Mouse (Mus musculus) megakaryocyte progenitor cell, adult 5-6 weeks (primary cell): ENCODE results near the gene Sema5a. TPM values are rescaled to one million over a fixed set of nuclear protein-coding genes. Genes with fewer than 3 reads are reported as not detected.

Experiments used
- ATAC-seq: replicated peaks from 2 replicates; pipeline ENCODE4 v1.8.0; 2016; ENCODE audit warnings: mild to moderate bottlenecking, moderate TSS enrichment, inconsistent platforms; ENCODE audit not compliant: poor library complexity
- total RNA-seq, 2 experiments: library from RNA; stranded (forward) in 1 of 2; stranded (reverse) in 1 of 2; fragments of 157-497, 149-512 nt in 1 of 2; fragments of 200-1000 nt in 1 of 2; gene quantifications; 2 replicates each; pipeline versions ENCODE4 v1.2.3 to v1.2.4; 2015 to 2017

The Sema5a gene
- total RNA-seq, 2 experiments from 2014 or later: not detected

- no peak for ATAC-seq
These were observed 287.9 kb downstream of the Sema5a start for GRCm38 (mm10) chr15:32532539-32532938.

- no peak for ATAC-seq
These were observed 289.0 kb downstream of the Sema5a start for GRCm38 (mm10) chr15:32533541-32534080.

DNA sequence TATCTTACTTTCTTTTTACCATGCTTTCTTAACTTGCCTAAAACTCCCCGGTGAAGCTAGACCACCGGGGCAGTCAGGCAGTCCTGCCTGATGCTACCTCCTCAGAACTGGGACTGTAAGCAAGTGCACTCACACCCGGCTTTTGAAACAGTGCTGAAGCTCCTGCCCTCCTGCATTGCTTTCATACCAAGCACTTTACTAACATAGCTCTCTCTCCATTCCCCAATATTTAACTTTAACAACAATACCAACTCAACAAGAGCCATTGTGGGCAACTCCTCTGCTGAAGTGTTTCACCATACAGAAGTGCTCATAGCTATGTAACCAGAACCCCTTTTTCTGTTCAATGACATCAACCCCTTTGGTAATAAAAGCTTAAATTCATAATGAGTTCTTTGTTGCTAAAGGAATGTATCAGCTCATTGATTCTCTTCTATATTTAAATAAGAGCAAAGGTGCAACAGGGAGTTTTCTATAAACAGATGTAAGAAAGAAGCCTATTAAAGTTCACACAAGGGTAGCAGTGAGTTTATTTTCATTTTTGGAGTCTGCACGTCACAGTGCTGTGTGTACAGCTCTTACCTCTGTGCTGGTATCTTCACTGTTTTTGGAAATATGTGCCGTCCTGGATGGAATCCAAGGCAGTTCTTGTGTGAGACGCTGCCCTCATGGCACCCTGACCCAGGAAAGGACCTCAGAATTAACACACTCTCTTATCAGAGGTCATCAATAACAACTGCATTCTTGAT lies 292.3 kb downstream of the Sema5a start:
- ATAC-seq: no peak

- no peak for ATAC-seq
These were observed 292.8 kb downstream of the Sema5a start for GRCm38 (mm10) chr15:32537504-32537792.

GRCm38 (mm10) chr15:32538092-32538491 lies 293.5 kb downstream of the Sema5a start:
- no peak for ATAC-seq

- ATAC-seq: no peak
These were observed 298.1 kb downstream of the Sema5a start for GRCm38 (mm10) chr15:32542746-32543145.

DNA sequence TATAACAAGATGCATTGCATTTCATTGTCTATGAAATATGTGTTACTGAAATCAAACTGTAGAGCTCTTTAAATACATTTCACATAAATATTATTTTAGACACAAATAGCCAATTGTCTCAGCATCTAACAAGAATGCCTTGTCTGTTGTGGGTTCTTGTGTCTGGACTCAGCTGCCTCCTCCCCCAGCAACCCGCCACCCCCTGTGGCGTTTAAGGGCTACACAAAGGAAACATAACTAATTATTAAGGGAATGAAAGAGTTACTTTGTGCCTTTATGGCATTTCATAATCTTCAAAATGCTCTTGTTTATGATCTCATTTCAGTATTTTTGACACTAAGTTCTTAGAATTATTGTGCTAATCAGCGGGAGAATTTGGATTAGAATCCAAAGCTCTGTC lies 298.6 kb downstream of the Sema5a start:
- no peak for ATAC-seq

DNA sequence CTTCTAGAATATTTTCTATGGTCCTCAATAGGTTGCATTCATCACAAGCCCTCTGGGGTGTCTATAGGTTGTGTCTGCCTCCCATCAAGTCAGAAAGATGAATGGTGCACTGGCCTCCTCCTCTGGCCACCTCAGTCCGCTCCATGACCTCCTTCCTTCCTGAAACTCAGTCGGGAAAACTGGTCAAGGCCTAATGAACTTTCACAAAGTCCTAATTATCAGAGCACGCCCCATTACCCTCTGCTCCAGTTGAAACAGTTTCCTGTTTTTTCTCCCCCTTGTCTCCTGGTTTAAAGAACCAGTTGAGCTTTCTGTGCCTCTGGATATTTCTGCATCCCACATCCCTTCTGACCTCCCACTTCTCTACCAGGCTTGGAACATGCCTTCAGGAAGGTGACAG lies 300.8 kb downstream of the Sema5a start:
- ATAC-seq: no peak

DNA sequence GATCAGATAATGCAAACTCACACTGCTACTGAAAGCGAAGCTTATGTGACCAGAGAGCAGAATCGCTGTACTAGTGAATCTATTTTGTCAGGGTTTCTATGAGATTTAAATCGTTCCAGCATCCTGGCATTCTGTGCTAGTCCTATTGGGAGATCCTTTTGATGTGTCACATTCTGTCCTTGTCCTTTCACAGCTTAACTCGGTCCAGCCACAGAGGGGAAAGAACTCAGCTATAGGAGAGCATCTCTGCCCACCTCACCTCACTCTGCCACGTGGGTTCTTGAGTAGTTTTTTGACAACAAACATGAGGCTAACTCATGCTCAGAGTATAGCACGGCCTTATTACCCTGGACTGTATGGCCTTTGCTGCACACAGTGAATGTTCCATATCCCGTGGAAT lies 302.1 kb downstream of the Sema5a start:
- ATAC-seq: no peak

DNA sequence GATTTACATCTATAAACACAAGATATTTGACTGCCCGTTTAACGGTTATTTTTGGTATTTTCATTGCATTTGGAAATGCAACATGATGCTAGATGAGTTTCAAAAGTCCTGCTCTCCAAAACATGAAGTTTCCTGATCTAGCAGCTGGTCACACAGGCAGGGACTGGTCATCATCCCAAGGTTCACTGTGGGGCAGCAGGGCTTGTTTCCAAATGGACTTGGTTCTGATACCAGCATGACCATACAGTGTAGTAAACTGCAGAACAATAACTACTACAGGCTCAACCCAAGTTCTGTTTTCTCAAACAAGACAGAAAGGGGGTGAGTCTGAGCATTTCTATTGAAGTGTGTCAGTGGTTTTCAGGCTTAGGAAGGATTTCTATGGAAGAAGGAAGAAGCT lies 314.3 kb downstream of the Sema5a start:
- no peak for ATAC-seq

- ATAC-seq: no peak
These were observed 318.0 kb downstream of the Sema5a start for GRCm38 (mm10) chr15:32562600-32562999.

DNA sequence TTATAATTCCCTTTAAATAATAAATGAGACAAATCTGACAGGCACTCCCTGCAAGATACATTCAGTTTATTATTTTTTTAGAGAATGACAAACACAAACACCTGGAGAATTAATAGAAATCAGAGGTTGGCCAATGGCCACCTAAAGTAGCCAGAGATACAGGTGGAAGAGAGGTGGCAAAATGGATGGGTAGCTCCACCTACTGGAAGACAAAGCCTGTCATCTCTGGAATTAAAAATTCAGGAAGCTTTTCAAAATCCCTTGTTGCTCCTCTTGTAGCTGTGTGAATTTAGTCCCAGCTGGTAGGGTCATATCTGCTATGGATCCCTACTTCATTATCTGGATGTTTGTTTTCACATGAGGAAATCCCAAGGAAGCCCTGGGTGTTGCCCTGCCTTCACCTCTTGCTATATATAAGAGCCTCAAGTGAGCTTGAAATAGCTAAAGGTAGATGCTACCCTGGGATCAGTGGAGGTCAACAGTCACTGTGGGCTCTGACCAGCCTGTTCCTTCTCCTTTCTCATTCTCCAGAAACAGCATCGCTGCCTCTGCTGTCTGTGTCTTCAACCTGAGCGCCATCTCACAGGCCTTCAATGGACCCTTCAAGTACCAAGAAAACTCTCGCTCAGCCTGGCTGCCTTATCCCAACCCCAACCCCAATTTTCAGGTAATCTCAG lies 323.7 kb downstream of the Sema5a start:
- ATAC-seq: no peak

DNA sequence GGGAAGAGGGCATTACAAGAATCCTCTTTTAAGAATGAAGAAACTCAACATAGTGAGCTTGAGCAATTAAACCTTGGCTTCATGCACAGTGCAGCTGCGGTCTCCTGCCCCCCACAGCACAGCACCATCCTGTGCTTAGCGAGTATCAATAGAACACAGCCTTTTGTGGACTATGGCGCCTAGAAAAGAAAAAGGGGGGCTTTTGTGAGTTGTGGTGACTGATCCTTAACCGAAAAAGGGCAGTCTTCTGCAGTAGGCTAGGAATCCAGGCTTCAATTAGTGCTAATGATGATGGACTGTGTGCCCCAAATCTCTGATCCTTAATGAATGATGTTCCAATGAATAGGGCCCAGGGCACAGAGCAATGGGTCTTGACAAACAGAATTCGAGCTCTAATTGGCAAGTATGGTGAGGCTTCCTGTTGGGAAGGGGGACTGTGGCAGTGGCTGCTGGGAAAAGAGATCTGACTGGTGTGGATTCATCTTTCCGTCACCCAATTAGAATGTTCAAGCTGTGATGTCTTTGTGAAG lies 324.3 kb downstream of the Sema5a start:
- no peak for ATAC-seq

GRCm38 (mm10) chr15:32574327-32574726 lies 329.7 kb downstream of the Sema5a start:
- ATAC-seq: no peak

GRCm38 (mm10) chr15:32575212-32575611 lies 330.6 kb downstream of the Sema5a start:
- ATAC-seq: no peak

DNA sequence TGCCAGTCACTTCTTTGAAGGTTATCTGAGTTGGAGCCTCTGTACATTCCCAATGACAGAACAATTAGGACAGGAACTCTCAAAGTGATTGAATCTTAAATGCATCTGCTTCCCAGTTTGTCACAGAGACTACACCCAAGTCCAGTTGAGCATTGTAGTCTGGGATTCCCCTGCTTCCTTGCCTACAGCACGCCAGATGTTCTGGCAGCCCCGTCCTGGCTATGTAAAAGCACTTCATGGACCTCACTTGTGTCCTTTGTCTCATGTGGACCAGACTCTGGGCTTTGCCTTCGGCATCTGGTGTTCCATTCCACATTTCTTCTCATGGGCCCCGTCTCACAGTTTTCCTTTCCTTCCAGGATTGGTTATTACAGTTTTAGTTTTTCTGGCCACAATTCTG lies 334.7 kb downstream of the Sema5a start:
- no peak for ATAC-seq

- no peak for ATAC-seq
These were observed 346.0 kb downstream of the Sema5a start for GRCm38 (mm10) chr15:32590641-32591040.

DNA sequence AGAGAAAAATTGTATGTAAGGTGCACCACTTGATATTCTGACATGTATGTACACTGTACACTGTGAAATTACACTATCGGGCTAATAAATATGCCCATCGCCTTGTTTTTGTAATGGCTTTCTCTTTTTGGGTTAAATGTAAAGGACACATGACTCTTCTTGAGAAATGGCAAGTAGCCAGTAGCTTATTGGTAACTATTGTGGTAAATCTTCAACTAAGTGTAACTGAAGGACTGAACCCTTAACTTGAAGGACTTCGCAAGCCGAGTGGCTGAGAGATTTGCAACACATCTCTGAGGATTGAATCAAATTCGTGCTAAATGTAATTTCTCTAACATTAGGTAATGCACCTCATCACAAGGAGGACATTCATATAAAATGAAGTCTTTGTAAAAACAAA lies 349.1 kb downstream of the Sema5a start:
- ATAC-seq: no peak

GRCm38 (mm10) chr15:32596574-32596973 lies 352.0 kb downstream of the Sema5a start:
- ATAC-seq: no peak

GRCm38 (mm10) chr15:32597189-32597588 lies 352.6 kb downstream of the Sema5a start:
- ATAC-seq: no peak

DNA sequence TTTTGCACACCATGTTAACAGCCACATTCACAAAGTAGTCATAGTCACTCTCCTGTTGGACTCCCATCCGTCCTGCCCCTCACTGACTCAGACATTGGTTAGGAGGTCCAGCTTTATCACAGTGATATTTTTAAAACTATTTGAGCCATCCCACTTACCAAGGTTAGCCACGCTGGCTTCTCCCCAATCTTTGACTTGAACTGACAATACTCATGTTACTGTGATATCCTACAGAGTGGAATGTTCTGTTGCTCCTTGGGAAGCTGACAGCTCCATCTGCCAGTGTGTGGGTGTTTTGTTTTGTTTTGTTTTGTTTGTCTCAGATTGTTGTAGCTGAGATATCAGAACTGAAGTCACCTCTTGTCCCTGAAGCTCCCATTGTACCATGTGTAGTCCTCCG lies 362.6 kb downstream of the Sema5a start:
- no peak for ATAC-seq

DNA sequence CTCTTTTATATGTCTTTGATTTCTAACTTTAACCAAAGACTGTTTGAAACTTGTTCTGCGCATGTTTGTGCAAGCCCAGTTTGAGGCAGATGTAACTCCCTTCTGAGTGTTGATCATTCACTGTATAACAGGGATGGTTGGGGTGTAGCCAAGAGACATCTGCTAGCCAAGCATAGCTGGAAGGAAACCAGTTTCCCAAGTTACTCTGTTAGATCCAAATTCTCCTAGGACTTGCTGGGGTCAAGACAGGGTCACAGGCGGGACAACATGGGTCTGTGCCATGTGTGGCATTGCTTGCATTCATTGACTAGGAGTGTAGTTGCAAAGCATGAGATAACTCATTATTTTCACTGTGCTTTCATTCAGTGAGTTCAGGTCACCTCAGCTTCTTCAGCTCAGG lies 366.2 kb downstream of the Sema5a start:
- ATAC-seq: no peak
